Mouse (Mus musculus): Measurements from ENCODE around the gene Ccsap. TPM values are rescaled to one million over a fixed set of nuclear protein-coding genes. Genes with fewer than 3 reads are reported as not detected.

Gene Ccsap
- 59.0 and 63.9 TPM in 2 replicates for polyA plus RNA-seq (2012; rRNA removed)

DNA sequence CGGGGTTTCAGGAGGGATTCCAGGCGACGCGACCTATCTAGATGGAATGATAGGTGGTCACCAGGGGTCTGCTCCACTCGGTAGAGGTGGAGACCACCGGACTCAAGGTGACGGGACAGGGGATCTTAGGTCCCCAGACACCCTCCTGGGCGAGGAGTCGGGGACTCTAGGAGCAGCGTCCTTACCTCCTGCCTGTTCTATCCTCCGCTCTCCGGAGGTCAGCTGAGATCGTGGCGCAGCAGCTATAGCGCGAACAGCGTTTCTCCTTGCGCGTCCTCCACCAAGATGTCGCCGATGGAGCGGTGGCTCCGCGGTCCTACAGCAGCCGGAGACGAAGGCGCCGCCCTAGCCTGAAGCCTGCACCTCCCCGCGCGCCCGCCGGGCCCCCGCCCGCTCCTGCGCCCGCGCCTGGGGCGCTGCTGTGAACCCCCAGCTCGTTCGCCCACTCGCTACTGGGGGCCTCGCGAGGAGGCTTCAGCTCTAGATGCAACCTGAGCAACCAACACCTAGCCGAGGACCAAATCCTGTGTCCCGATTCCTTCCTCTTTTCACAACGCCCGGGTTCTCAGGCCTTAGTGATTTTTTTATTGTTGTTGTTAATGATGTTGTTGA, at the start of gene Ccsap:
Gene Ccsap, minus strand, starts transcription at position 562 of the 612 bp plus-strand sequence.
- DNase-seq (ENCODE audit: extremely low spot score in 1 of 2, low spot score in 1 of 2): peak in 1 of 2 experiments; percentile 72

GRCm38 (mm10) chr8:123907604-123908003, 47.6 kb upstream of the Ccsap start:
- DNase-seq (ENCODE audit: extremely low spot score in 1 of 2, low spot score in 1 of 2): no peak

DNA sequence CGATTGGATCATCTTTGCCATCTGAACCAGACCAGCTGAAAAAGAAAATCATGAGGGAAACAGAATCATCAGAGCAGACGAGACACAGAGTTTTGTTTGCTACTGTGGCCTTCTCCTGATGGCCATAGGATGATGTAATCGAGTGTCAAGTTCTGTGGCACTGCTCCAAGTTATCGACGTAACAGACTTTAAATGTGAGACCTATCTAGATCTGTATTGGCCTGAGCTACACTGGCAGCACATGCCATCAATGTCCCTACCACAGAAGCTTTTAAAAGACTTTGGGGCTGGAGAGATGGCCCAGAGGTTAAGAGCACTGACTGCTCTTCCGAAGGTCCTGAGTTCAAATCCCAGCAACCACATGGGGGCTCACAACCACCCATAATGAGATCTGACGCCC, 42.6 kb upstream of the Ccsap start:
- DNase-seq (ENCODE audit: extremely low spot score in 1 of 2, low spot score in 1 of 2): no peak

DNA sequence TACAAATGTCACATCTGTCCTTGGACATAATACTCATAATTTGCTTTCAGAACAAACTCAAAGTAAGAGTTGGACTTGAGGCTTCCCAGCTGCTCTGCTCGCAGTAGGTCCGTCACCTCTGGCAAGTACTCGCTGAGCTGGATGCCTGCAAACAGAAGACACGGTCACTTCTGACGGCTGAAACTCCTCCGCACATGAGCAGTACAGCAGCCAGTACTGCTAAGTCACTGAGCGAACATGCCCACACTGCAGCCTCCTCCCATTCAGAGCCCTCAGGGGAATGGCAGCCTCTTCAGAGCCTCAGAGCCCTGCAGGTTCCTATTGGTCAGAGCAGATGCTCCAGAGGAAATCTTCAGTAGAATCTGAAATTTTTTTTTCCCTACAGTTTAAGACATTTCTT, 39.4 kb upstream of the Ccsap start:
- DNase-seq (ENCODE audit: extremely low spot score in 1 of 2, low spot score in 1 of 2): peak in 1 of 2 experiments; percentile 57

DNA sequence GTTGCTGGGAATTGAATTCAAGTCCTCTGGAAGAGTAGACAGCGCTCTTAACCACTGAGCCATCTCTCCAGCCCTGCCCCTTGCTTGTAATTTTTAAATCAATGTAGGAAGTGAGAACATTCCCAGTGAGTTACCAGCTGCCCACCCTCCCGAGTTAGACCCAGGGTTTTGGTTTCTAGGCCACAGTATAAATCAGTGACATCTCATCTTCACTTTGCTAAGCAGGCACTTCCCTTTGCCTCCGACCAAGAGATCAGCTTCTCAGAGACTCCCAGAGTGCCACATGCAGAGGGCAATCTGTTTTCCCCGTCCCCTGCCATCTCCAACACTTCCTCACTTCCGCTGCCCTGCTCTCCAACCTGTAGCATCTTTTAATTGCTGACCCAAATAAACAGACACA, 38.6 kb upstream of the Ccsap start:
- peak in 1 of 2 experiments; percentile 34 for DNase-seq (ENCODE audit: extremely low spot score in 1 of 2, low spot score in 1 of 2)

DNA sequence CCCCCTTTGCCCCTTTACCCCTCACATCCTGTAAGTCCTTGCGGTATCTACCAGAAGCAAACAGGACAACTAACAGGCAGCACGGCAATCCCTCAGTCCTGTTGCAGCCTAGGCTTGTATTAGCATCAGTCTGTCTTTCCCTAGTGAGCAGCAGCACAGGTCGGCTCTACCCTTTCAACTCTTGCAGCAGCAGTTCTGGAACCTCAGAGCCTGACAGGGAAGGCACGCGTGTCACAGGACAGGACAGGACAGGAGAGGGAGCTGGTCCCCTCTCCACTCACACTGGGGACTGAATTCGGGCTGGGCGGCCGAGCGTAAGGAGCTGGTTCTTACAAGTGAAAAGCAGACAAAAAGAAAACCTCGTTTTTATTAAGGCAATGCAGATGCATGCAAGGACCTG, 36.8 kb upstream of the Ccsap start:
- no peak for DNase-seq (ENCODE audit: extremely low spot score in 1 of 2, low spot score in 1 of 2)

- DNase-seq (ENCODE audit: extremely low spot score in 1 of 2, low spot score in 1 of 2): no peak
Observed at GRCm38 (mm10) chr8:123896366-123896761, 36.4 kb upstream of the Ccsap start.

DNA sequence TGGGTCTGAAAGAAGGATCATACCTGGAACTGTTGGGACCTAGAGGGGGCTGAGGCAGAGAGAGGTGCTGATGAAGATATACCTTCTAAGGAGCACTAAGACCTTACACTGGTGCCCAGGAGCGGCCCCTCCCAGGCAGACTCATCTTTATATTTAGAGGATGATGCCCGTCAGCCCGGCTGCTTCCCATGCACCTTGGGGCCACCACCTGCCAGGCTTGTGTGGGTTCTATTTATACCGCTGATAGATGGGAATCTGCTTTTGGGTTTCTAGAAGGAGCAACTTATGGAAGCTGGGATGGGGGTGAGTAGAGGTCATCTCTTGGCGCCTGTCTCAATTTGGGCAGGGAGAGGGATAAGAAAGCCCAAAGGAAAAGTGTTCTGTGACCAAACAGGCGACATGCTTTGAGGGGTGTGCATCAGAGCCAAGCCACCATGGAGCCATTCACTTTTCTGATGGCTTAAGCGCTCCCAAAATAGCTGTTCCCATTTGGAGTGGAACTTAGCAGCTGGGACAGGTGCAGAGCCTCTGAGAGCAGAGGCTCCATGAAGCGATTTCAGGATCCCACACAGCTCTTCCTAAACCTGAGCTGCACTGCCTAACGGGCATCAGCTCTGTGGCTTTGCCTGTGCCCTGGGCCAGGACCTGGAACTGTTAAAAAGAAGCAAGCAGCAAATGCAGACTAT, 35.8 kb upstream of the Ccsap start:
- no peak for DNase-seq (ENCODE audit: extremely low spot score in 1 of 2, low spot score in 1 of 2)

- no peak for DNase-seq (ENCODE audit: extremely low spot score in 1 of 2, low spot score in 1 of 2)
Observed at GRCm38 (mm10) chr8:123895230-123895629, 35.2 kb upstream of the Ccsap start.

- DNase-seq (ENCODE audit: extremely low spot score in 1 of 2, low spot score in 1 of 2): no peak
Observed at GRCm38 (mm10) chr8:123894502-123895097, 34.6 kb upstream of the Ccsap start, which contains the start of gene Acta1. TSS of gene Acta1 (minus strand) at chr8:123894751.

GRCm38 (mm10) chr8:123893413-123893812, 33.4 kb upstream of the Ccsap start:
- DNase-seq (ENCODE audit: extremely low spot score in 1 of 2, low spot score in 1 of 2): no peak

DNA sequence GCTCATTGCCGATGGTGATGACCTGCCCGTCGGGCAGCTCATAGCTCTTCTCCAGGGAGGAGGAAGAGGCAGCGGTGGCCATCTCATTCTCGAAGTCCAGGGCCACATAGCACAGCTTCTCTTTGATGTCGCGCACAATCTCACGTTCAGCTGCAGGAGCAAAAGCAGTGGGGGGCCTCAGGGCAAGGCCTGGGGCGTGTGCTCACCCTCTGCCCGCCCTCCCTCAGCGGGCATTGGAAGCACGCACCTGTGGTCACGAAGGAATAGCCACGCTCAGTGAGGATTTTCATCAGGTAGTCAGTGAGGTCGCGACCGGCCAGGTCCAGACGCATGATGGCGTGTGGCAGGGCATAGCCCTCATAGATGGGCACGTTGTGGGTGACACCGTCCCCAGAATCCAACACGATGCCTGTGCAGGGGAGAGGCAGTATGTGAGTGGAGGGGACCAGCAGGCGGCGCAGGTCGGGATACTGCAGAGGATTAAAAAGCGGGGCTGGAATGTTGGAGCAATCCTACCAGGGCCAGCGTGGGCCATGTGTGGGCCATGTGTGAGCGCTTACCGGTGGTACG, 32.7 kb upstream of the Ccsap start:
- DNase-seq (ENCODE audit: extremely low spot score in 1 of 2, low spot score in 1 of 2): peak in 1 of 2 experiments; percentile 32

GRCm38 (mm10) chr8:123891883-123892585, 32.0 kb upstream of the Ccsap start:
- peak; percentile 82 to 88 for DNase-seq (ENCODE audit: extremely low spot score in 1 of 2, low spot score in 1 of 2)

DNA sequence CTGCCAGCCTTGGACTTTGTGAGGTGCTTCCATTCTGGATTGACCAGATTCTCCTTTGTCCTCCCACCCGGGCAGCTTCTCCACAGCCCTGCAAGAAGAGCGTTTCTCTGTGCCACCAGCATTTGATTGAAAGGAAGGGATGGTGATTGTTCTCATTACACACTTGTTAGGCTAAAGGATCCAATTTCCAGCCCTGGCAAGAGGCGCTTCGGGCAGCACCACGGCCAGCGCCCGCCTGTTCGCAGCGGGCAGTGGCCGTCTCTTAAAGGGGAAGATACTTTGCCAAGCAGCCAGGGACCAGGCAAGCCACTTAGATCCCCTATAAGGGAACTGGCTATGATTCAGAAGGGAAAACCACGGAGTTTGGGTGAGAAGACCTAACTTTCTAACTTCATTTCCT, 31.3 kb upstream of the Ccsap start:
- DNase-seq (ENCODE audit: extremely low spot score in 1 of 2, low spot score in 1 of 2): peak in 1 of 2 experiments; percentile 34

- no peak for DNase-seq (ENCODE audit: extremely low spot score in 1 of 2, low spot score in 1 of 2)
Observed at GRCm38 (mm10) chr8:123889797-123890196, 29.8 kb upstream of the Ccsap start.

DNA sequence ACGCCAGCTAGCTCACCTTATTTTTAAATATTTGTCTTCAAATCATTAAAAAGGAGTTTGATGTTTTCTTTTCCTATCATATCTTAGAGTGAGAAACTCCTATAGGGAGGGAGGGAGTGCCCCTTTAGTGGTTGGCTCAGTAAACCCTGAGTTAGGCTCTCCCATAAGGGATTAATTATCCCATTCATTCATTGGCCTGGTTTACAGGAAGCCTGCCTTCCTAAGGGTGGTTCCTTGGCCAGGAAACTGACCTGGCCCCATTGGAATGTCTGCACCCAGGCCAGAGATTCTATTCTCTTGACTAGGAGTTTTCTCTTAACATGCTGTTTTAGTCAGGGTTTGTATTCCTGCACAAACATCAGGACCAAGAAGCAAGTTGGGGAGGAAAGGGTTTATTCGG, 27.9 kb upstream of the Ccsap start:
- DNase-seq (ENCODE audit: extremely low spot score in 1 of 2, low spot score in 1 of 2): no peak

DNA sequence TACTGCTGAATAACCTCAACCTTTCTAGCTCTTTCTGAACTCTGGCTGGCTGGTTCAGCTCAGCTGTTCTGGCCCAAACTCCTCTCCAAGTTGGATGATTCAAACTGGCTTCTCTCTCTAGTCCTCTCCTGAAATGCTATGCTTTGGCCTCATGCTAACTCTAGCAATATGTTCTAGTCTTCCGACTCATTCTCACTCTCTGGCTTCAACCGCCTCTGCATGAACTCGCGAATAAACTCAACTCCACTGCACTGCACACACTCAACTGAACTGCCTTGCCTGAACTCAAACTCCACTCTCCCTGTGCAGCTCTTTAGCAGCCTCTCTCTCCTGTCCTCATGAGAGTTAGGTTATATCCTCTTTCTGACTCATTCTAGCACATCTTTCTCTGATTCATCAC, 27.2 kb upstream of the Ccsap start:
- peak in 1 of 2 experiments; percentile 30 for DNase-seq (ENCODE audit: extremely low spot score in 1 of 2, low spot score in 1 of 2)

- DNase-seq (ENCODE audit: extremely low spot score in 1 of 2, low spot score in 1 of 2): peak; percentile 84 to 91
Observed at GRCm38 (mm10) chr8:123884721-123885565, 24.9 kb upstream of the Ccsap start.

- no peak for DNase-seq (ENCODE audit: extremely low spot score in 1 of 2, low spot score in 1 of 2)
Observed at GRCm38 (mm10) chr8:123883094-123883493, 23.1 kb upstream of the Ccsap start.

DNA sequence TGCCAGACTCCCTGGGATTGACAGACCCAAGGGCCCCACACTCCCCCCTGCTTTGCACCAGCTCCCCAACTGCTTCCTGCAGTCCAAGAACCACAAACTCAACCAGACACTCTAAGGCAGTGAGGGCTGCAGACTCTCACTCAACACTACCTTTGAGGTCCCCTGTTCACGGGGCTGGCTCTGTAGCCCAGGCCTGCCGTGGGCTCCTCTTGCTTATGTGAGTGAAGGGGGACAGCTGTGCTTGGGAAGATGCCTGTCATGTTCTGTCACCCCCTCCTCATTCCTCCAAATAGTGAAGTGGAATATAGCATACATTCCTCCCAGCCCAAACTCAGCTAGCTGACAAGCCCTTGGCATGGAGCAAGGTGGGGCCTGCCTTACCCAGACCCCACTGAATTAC, 22.4 kb upstream of the Ccsap start:
- no peak for DNase-seq (ENCODE audit: extremely low spot score in 1 of 2, low spot score in 1 of 2)

All from frontal cortex, adult 2 months (tissue).